Comparison of ENCODE assay signal across 13 mouse cellular contexts in genomic region chr15:82272295-82272694, GRCm38 (mm10). TPM values are rescaled to one million over a fixed set of nuclear protein-coding genes. Genes with fewer than 3 reads are reported as not detected.
"Had no signal": no experiment of that assay in that cellular context is flagged by ENCODE, and none has a peak within 500 bp of the region (broad histone marks: within the 10 kb centered on the region; RNA-seq: fewer than 3 reads in every experiment).

No protein-coding gene starts in this region.

- DNase-seq: kidney, postnatal 14 days; kidney, postnatal 4 days; left cerebral cortex, postnatal 4 days; liver, postnatal 0 days; lung, embryonic 14.5 days; thymus, adult 18-20 months; thymus, postnatal 36 days had no signal

RNA-seq across cellular contexts. Expression of gene Sept3, which starts 2.4 kb away (rescaled TPM):
- total RNA-seq: neutrophil, adult 5-6 weeks had no signal

RNA-seq across cellular contexts. Expression of gene 1500009C09Rik, which starts 20.1 kb away (rescaled TPM):
- total RNA-seq: monocyte, adult 5-6 weeks; neutrophil, adult 5-6 weeks had no signal

RNA-seq across cellular contexts. Expression of gene Wbp2nl, which starts 26.5 kb away (rescaled TPM):
- total RNA-seq: layer of hippocampus, adult 18-20 months; layer of hippocampus, postnatal 14 days; left cerebral cortex, adult 8-10 months; left cerebral cortex, postnatal 14 days; monocyte, adult 5-6 weeks; neutrophil, adult 5-6 weeks had no signal

RNA-seq across cellular contexts. Expression of gene Cenpm, which starts 27.7 kb away (rescaled TPM):
- total RNA-seq: monocyte, adult 5-6 weeks; neutrophil, adult 5-6 weeks had no signal
